Mouse (Mus musculus): ENCODE results near the gene Akr1cl.

- no peak for TF ChIP-seq CTCF (IDR thresholded peaks at IDR 0.05; ENCODE audit: control insufficient read depth, insufficient read depth, low read length)
- TF ChIP-seq POLR2A (IDR thresholded peaks at IDR 0.05; ENCODE audit: borderline replicate concordance, control insufficient read depth, low read depth, low read length): no peak
Measured at GRCm38 (mm10) chr1:65043433-65043832, 10.9 kb upstream of the Akr1cl start.
